Mouse (Mus musculus): ENCODE results near the gene Mrtfb.
"Not testable (repeated sequence)": the region's sequence is repeated elsewhere in the genome, so short reads cannot be mapped to it uniquely, and the experiment has no call there.

Gene Mrtfb

GRCm38 (mm10) chr16:13276709-13277399 is 20.6 kb downstream of the Mrtfb start:
- DNase-seq, result no peak

GRCm38 (mm10) chr16:13286425-13286824 is 30.1 kb downstream of the Mrtfb start:
- DNase-seq, result not testable (repeated sequence)

- no peak for DNase-seq
These were observed 41.6 kb downstream of the Mrtfb start for GRCm38 (mm10) chr16:13297860-13298259.

- DNase-seq, result no peak
These were observed 42.7 kb downstream of the Mrtfb start for GRCm38 (mm10) chr16:13298991-13299390.

- no peak for DNase-seq
These were observed 49.9 kb downstream of the Mrtfb start for GRCm38 (mm10) chr16:13306065-13306695.

GRCm38 (mm10) chr16:13310096-13310683 is 53.9 kb downstream of the Mrtfb start:
- no peak for DNase-seq

GRCm38 (mm10) chr16:13311374-13311773 is 55.1 kb downstream of the Mrtfb start:
- no peak for DNase-seq

- no peak for DNase-seq
These were observed 56.9 kb downstream of the Mrtfb start for GRCm38 (mm10) chr16:13313096-13313719.

GRCm38 (mm10) chr16:13323751-13324150 is 67.5 kb downstream of the Mrtfb start:
- no peak for DNase-seq

- DNase-seq, result no peak
These were observed 70.3 kb downstream of the Mrtfb start for GRCm38 (mm10) chr16:13326622-13327021.

- DNase-seq, result no peak
These were observed 72.4 kb downstream of the Mrtfb start for GRCm38 (mm10) chr16:13328646-13329045.

GRCm38 (mm10) chr16:13329640-13330039 is 73.4 kb downstream of the Mrtfb start:
- DNase-seq, result no peak

GRCm38 (mm10) chr16:13330221-13330659 is 74.0 kb downstream of the Mrtfb start:
- peak; percentile 22 for DNase-seq

GRCm38 (mm10) chr16:13331898-13332297 is 75.6 kb downstream of the Mrtfb start:
- DNase-seq, result no peak

GRCm38 (mm10) chr16:13332536-13332935 is 76.3 kb downstream of the Mrtfb start:
- DNase-seq, result no peak

GRCm38 (mm10) chr16:13333781-13334341 is 77.6 kb downstream of the Mrtfb start:
- DNase-seq, result no peak

GRCm38 (mm10) chr16:13336503-13337230 is 80.4 kb downstream of the Mrtfb start:
- no peak for DNase-seq

GRCm38 (mm10) chr16:13338094-13338493 is 81.8 kb downstream of the Mrtfb start:
- DNase-seq, result no peak

- DNase-seq, result no peak
These were observed 83.2 kb downstream of the Mrtfb start for GRCm38 (mm10) chr16:13339433-13339832.

- not testable (repeated sequence) for DNase-seq
These were observed 89.5 kb downstream of the Mrtfb start for GRCm38 (mm10) chr16:13345822-13346221.

- no peak for DNase-seq
These were observed 94.4 kb downstream of the Mrtfb start for GRCm38 (mm10) chr16:13350729-13351128.

- no peak for DNase-seq
These were observed 95.0 kb downstream of the Mrtfb start for GRCm38 (mm10) chr16:13351268-13351667.

- no peak for DNase-seq
These were observed 97.6 kb downstream of the Mrtfb start for GRCm38 (mm10) chr16:13353927-13354326.

All from cerebellum, adult 8-10 months (tissue).